Mouse (Mus musculus) heart, adult 11 months (tissue): ENCODE measurements around the gene Ets2.

ENCODE experiments used
- DNase-seq: peaks from one replicate; pipeline ENCODE4 v3.0.0; 2022

Ets2 gene

DNA sequence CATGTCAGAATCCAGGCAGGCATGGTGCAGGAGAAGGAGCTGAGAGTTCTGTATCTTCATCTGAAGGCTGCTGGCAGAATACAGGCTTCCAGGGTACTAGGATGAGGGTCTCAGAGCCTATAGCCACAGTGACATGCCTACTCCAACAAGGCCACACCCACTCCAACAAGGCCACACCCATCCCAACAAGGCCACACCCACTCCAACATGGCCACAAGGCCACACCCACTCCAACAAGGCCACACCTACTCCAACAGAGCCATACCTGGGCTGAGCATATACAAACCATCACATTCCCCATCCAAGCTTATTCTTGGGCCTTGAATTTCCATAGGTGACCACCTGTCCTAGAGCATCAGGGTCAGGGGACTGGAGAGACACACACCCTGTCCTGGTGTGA is 34.2 kb downstream of the Ets2 start:
- DNase-seq = no peak

DNA sequence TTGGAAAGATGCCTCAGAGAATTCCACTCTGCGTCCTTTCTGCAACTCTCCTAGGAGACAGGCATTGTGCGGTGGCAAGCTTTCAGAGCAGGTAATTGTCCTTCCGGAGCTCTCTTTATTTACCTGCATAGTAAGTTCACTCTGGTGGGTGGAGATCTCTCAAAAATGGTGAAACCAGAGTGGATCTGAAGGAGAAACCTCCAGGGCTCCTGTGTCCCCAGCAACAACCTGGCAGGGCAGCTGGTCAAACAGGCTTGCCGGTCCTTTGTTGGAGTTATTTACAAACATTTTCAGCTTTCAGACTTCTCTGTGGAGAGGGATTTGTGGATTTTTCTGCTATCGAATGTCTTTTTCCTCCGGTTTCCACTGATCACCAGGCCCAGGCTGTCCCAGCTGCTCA is 34.6 kb downstream of the Ets2 start:
- no peak for DNase-seq

DNA sequence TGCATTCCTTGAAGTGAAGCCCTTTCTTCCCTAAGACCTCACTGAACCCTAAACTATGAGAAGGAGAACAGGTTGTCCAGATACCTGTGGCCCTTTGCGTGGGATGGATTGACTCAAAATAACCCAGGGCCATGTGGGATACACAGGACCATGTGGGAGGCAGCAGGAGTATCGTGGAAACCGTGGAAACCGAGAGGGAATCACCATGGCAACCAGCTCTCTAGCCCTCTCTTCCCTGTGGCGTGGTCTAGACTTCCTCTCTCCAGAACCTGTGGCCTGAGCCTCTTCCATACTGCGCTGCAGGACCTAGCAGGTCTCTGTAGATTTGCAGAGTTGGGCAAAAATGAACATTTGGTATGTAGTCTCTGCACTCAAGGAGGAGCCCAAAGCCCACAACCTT is 37.6 kb downstream of the Ets2 start:
- DNase-seq = no peak

DNA sequence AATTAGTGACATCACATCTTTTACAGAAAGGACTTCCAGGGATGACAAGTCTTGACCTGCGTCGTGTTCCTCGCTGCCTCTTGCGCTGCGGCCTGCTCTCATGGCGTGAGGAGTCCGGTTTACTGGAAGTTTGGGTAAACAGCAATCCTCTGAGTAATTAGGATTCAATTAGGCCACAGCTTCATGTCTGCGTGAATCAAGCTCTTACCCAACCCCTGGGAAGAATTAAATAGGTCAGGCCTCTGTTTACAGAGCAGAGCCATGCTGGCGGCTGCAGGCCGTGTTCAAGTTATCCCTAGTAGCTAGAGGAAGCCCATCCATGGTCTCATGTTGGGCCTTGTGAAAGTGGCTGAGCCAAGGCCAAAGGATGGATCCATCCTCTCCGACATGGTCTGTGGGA is 39.5 kb downstream of the Ets2 start:
- DNase-seq = no peak

DNA sequence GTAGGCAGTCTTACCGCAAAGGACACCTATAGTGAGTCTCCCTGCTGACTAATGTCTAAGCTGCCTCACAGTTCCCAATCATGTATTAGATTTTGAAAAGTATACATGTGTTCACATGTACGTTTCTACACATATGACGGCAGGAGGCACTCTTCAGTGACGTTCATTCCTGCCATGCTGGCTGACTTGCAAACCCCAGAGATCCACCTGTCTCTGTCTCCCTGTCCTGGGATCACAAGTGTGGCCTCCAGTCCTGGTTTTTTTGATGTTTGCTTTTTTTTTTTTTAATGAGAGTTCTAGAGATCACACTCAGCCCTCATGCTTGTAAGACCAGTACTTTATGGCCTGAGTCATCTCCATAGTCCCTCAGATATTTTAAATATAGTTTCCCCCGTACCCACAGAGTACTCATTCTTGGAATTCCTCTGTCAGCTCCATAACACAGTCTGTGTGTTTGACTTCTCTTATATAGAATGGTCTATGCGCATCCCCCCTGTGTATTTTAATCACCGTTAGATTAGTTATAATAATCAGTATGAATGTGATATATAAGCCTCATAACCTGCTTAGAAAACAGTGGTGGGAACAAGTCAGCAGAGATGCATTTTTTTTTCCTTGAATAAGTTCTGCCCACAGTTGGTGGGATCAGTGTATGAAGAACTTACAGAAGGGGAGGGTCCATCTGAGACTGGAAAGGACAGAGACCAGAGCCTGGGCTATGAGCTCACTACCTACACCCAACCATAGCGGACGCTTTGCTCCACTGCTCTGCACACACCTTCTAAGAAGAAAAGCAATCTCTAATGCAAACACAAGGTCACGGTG is 40.3 kb downstream of the Ets2 start:
- no peak for DNase-seq

DNA sequence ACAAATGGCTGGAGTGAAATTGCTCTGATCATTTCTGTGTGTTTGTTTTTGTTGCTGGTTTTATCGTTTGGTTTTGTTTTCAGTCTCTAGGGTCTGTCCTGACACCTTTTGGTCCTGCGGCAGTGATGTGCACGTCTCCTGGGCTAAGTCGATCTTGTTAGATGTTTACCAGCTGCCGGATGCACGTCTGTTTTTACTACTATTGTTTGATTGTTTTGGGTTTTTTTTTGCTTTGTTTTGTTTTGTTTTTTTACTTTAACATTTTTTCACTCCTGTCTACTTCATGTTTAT is 40.8 kb downstream of the Ets2 start:
- DNase-seq = peak; percentile 96

DNA sequence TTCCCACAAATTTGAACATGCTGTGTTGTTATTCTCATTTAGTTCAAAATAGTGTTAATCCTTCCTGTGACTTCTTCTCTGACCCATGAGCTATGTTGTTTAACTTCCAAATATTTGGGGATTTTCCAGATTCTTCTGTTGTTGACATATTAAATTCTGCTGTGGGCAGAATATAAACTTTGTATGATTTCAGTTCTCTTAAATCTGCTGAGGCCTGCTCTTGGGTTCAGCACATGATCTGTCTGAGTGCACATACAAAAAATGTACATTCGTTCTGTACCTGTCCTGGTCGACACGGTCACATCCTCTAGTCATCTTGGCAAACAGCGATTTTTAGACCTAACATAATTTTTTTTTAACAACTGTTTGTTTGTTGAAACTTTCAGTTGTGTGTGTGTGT is 41.2 kb downstream of the Ets2 start:
- DNase-seq = no peak

DNA sequence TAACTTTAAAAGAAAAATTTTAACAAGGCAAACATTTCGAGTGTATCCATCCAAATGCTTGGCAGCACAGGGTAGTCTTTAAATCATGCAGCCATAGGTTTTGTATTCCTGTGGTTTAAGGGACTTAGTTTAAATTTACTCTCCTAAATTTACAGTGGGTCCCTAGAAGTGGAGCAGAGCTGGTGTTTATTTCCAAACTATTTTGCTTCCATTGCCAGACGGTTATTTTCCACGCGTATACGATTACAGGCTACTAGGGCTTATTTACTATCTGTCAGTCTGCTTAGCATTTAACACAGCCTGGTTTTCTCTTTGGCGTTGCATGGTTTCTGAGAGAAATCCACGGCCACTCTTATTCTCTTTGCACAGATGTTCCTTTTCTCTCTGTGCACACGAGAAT is 42.9 kb downstream of the Ets2 start:
- no peak for DNase-seq

DNA sequence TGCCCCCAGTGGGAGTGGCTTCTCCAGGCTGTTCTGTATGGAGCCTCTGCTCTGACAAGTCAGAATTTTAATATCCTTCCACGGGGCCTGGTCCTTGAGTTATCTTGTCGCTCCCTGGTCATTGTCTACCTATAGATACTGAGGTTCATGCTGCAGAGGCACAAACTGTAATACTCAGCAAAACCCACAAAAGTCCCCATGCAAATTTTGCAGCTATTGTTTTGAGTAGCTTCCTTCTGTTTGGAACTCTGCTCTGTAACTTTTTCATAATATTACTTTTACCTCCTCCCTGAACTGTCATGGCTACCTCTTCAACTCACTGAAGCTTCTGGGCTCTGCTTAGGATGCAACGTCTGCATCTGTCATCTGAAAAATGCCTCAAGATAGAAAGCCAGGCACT is 43.8 kb downstream of the Ets2 start:
- DNase-seq = no peak

DNA sequence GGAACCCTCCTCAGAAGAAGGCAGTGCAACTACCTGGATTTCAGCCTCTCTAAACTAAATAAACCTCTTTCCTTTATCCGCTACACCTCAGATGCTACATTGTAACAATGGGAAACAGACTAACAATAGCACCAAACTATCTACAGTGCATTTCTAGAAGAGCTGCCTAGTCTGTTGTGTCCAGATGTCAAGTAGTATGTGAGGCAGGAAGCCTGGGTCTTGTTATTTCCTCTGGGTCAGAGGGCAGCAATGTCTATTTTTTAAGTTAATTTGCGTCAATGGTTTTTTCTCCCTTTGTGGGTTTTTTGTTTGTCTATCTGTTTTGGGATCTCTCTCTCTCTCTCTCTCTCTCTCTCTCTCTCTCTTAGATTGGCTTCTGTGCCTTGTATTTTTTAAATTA is 44.7 kb downstream of the Ets2 start:
- DNase-seq = no peak

DNA sequence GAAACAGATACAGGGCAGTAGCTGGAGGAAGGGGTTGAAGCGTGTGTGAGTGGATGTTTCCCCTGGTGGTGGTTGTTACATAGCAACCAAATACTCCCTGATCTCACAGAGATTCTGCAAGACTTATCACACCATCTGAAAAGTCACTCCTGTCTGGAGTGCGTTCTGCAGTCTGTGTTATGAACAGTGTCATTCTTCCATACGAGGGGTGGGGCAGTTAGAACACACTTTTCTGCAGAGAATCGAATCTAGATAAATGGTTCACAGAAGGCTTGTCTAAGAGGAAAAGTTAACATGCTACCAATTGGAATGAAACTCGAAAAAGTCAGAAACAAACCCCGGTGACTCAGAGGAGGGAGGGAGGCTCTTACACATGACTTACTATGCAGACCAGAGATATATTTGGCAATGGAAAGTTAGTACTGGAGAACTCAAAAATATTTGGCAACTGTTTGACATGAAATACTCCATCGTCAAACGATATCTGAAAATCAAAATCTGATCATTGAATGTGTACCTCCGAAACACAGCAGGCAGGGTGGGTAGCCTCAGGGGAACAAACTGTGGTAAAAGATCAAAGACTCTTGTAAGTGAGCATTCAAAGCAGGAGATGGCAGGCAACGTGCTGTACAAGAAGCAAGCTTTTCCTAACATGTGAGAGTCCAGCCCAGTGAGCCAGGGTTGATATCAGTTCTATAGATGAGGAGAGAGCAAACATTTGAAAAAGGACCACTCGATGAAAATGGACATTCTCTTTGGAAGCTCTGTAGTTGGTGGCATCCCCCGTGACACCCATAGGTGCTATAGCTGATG is 47.6 kb downstream of the Ets2 start:
- peak; percentile 83 for DNase-seq

DNA sequence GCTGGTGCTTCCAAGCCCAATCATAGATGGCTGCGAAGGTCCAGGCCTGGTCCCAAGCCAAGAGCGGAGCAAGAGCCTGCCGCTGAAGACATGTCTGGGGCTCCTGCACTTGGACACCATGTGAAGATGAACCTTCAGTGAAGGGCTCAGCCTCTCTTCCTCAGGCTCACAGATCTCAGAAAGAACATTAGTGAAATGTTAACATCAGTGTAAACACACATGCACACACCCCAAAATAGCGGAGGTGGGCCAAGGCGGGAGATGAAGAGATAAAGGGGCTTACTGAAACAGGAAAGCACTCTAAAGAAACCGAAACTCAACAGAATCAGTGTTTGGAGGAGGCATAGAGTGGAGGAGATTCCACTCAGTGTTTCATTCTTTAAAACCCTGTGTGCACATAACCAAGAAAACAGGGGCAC is 48.3 kb downstream of the Ets2 start:
- DNase-seq = peak; percentile 93

DNA sequence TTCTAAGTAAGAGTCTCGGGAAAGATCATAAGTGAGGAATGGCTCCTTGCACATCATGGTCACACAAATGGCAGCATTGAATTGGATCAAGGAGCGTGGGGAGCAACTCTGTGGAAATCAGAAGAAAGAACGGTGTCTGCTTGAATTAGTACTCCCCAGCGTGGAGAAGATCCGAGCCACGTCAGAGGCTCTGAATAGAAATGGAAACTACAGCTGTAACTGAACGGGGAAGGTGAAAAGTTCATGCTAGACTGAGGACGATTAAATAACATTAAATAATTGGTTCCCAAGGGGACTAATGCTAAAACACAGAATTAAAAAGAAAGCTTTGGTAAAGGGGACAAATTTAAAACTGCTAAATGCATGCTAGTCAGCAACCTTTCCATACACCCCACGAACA is 50.6 kb downstream of the Ets2 start:
- DNase-seq = peak; percentile 93

DNA sequence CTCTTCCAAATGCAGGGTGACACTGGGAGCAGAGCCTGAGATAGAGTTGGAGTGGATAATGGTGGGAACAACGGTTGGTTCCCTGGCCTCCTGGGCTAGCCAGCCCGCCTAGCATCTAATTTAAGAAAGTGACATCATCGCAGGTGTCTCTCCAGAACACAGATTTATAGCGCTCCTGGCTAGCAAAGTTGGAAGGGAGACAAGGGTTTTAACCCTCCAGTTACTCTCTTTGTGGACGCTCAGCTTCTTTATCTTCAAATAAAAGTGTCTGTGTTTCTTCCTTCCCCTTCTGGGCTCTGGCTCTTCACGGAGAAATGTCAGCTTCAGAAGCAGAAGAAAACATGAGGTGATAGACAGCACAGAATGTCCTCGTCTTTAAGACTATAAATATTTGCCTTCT is 51.4 kb downstream of the Ets2 start:
- DNase-seq = no peak

DNA sequence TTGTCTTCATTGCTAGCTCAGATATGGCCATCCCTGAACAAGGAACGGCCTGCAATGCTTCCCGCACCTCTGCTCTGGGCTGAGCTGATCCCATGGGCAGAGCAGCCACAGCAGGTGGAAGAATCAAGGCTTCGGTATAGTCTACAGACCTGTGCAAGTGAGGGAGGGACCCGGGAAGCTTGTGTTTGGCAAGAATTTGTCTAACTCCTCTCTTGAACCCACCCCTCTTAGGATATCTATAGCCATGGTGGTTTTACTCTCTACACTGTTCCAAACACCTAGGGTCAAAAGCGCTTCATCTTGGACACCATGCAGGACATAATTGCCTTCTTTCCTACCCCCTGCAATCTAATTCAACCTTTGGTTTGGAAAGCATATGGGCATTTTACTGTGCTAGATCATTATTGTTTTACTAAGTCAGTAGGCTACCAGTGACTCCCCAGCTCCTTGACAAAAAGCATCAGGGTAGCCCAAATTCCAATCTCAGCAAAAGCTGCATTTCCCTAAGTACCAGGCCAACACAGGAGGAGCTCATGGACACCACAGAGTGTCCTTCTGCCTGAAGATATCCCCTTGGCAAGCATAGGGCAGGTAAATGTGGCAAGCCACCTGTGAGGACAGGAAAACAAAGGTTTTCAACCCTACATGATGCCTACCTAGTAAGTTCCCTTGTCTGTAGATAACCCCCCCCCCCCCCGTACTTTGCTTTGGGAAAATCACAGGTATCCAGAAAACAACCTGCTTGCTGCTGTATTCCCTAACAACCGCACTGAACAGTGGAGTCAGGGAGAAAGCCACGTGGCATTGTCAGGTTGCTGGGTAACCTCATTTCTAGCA is 57.5 kb downstream of the Ets2 start:
- no peak for DNase-seq

DNA sequence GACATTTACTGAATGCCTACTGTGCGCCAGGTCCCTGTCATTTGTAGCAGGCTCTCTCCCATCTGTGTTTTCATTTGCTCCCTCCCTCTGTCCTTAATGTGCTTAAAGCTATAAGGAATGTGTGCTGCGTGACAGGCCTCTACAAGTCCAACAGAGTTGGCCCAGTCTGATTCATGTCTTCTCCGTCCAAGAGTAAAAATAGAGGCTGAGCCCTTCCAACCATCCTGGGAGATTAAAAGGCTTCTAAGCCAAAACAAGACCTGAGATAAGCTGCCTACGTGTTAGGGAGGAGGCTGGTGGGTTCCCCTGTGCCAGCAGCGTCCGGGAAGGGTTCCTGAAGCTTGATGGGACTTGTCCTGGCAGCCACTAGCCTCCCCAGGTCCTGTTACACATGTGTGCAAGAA is 58.1 kb downstream of the Ets2 start:
- peak; percentile 98 for DNase-seq

DNA sequence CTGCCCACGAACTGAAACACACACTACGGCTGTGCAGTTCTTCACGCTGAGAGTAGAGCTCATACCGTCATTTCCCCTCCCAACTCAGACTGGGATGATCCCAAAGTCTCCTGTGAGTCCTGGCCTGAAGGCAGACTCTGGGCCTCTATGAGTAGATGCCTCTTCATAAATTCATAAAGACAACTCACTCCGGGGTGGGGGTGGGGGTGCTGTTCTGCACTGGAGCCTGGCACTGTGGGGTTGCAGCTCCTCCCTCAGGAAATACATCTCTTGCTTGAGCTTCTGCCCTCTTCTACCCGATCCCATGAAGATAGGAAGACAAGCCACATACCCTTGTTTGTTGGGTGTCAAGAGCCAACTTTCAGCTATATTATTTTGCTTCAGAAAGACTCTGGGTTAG is 59.9 kb downstream of the Ets2 start:
- DNase-seq = peak; percentile 33

DNA sequence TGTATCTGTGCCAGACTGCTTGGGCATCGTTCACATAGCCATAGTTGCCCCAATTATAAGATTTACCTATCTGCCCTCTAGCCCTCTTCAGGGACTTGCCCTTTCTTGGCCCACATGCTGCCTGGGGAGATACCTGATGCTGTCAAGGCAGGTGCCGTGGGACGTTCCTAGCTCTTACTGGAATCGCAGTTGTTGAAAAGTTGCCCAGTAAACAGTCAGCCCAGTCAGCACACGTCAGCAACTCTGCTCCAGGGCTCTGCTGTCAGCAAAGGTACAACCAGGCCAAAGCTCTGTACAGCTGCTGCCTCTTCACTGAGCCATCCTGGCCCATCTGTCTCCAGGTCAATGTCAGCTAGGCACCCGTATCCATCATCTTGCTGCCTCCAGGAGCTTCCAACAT is 61.3 kb downstream of the Ets2 start:
- DNase-seq = peak; percentile 95

DNA sequence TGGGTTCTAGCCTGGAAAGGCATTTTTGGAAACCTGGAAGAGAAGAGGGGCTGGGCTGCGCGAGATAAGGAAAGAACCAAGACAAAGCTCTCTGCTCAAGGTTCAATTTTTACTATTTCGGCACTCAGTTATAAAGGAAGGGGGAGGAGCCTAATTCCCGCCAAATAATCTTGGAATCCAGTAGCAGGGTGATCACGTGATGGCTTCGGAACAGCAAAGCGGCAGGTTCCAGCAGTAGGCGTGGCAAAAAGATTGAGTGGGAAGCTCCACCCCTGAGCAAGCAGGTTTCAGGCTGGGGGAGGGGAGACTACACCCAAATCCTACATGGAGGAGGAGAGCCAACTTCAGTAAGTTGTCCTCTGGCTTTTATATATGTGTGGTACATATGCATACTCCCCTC is 62.2 kb downstream of the Ets2 start:
- peak; percentile 84 for DNase-seq

DNA sequence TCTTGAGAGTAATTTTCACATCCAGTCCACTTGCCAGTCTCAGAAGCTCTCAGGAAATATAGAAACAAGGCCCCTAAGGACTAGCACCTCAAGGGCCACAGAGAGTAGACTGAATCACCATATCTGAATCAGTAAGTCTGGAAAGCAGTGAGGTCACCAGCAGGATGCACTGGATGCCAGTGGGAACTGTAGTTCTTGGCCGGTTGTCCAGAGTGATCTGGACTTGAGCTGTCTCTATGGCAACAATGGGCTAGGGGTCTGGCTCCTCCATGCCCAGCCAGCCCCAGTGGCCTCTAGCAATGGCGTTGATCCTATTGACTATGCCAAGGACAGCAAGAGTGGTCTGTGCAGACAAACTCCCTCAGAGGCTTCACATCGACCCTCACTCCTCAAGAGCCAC is 64.3 kb downstream of the Ets2 start:
- no peak for DNase-seq

DNA sequence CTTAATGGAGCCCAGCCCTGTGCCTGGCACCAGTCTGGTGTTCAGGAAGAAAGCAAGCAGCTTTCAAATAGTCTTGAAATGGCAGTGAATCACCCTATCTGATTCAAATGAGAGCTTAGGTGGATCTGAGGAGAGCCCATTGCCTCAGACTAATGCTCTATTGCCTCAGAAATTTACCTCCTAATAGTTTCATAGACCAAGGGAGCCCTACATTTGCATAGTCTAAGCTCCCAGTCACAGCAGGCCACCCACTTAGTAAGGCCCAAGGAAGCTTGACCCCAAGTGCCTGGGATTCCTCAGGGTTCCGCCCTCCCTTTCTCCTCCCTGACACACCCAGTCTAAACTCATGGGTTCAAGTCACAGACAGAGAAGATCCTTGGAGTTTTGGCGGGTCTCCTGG is 65.4 kb downstream of the Ets2 start:
- DNase-seq = no peak

DNA sequence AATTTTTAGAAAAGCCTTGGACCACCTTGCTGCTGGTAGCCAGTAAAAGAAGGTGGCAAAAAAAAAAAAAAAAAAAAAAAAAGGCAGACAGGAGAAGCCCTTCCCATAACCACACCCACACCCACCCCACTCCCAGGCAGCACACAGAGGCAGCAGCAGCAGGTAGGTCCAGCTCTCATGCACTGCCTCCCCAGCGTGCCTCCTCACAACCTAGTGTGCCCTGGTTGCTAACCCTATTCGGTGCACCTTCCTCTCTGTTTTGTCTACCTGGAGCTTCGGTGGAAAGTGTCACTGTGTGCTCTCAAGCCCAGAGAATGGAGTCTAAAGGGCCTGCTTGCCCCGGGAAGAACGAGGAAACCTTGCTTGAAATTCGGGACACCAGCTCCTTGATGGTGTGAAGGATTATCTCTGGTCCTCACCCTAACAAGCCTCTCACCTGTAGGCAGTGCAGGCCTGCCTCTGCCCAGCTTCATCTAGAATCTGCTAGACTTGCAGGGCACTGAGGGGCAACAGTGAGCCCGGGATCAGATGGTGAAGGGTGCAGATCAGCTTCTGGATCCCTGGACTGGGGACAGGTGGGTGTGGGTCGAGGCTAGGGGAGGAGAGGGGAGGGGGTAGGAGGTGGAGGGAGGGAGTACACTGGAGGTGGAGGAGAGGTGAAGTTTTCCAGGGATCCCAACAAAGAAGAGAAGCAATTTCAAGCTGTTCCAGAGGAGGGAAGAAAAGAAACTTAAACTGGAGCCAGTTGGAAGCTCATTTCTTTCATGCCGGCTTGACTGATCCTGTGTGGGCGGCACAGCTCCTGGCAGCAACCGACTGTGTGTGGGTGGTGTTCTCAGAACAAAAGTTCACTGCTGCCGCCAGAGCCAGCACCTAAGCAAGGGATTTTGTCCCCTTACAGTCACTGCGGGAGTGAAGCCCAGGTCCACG is 67.5 kb downstream of the Ets2 start:
- peak; percentile 95 for DNase-seq

DNA sequence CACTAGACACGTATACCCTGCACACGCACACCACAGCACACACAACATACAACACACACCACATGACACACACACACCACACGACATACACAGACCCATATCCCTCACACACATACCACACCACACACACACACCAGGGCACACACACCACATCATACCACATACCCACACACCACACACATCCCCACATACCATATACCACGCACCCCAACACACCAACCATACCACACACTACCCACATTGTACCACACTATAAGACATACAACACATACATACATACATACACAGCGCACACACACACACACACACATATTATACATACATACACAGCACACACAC is 68.1 kb downstream of the Ets2 start:
- no peak for DNase-seq
